Mouse (Mus musculus) myocyte (in vitro differentiated cells): ENCODE data around the gene Fstl4. TPM values are rescaled to one million over a fixed set of nuclear protein-coding genes. Genes with fewer than 3 reads are reported as not detected.

Experiments
- H3K27me3 ChIP-seq: one replicate; pipeline ENCODE4 v1.6.1; 2011; ENCODE audit not compliant: control insufficient read depth, insufficient read depth, insufficient read length
- H3K36me3 ChIP-seq: one replicate; pipeline ENCODE4 v1.6.1; 2011; ENCODE audit not compliant: control insufficient read depth, insufficient read depth
- H3K4me2 ChIP-seq: one replicate; pipeline ENCODE4 v1.6.1; 2011; ENCODE audit warnings: low read depth, control low read depth
- H3K4me3 ChIP-seq: one replicate; pipeline ENCODE4 v1.5.1; 2011; ENCODE audit warnings: mild to moderate bottlenecking, control low read depth, moderate library complexity
- H3K79me2 ChIP-seq: one replicate; pipeline ENCODE4 v1.6.1; 2011; ENCODE audit not compliant: control insufficient read depth, insufficient read depth
- H3ac ChIP-seq: one replicate; pipeline ENCODE4 v1.6.1; 2011; ENCODE audit not compliant: control insufficient read depth, insufficient read length
- CEBPB ChIP-seq: IDR thresholded peaks from 2 replicates; pipeline ENCODE4 v1.6.1; 2011; ENCODE audit warnings: mild to moderate bottlenecking, moderate library complexity; ENCODE audit not compliant: poor library complexity, insufficient read depth, severe bottlenecking
- E2F4 ChIP-seq: IDR thresholded peaks from one replicate; pipeline ENCODE4 v1.6.1; 2011; ENCODE audit warnings: mild to moderate bottlenecking, control low read depth, moderate library complexity; ENCODE audit not compliant: insufficient read depth
- MAX ChIP-seq: IDR thresholded peaks from one replicate; pipeline ENCODE4 v1.6.1; 2011; ENCODE audit warnings: low read depth, mild to moderate bottlenecking, control low read depth
- MYOD1 ChIP-seq, 3 experiments: IDR thresholded peaks; one replicate each; pipeline ENCODE4 v1.6.1; 2011; ENCODE audit warnings: control low read depth in 2 of 3, low read depth in 2 of 3, mild to moderate bottlenecking in 2 of 3, moderate library complexity in 1 of 3; ENCODE audit not compliant: insufficient read length in 2 of 3, control insufficient read depth in 1 of 3
- MYOG ChIP-seq, 3 experiments: IDR thresholded peaks; one replicate each; pipeline ENCODE4 v1.6.1; 2011; ENCODE audit warnings: control low read depth in 2 of 3, low read depth in 2 of 3, mild to moderate bottlenecking in 2 of 3; ENCODE audit not compliant: insufficient read length in 2 of 3, control insufficient read depth in 1 of 3, insufficient read depth in 1 of 3
- POLR2A ChIP-seq: IDR thresholded peaks from one replicate; pipeline ENCODE4 v1.6.1; 2011; ENCODE audit warnings: low read depth, mild to moderate bottlenecking, control low read depth, moderate library complexity; ENCODE audit not compliant: insufficient read length
- POLR2AphosphoS2 ChIP-seq: IDR thresholded peaks from one replicate; pipeline ENCODE4 v1.6.1; 2011; ENCODE audit warnings: low read depth, control low read depth; ENCODE audit not compliant: insufficient read length
- REST ChIP-seq: IDR thresholded peaks from one replicate; pipeline ENCODE4 v1.6.1; 2011; ENCODE audit warnings: mild to moderate bottlenecking, control low read depth, moderate library complexity; ENCODE audit not compliant: insufficient read depth, insufficient read length
- SRF ChIP-seq: IDR thresholded peaks from one replicate; pipeline ENCODE4 v1.6.1; 2011; ENCODE audit warnings: low read depth; ENCODE audit not compliant: control insufficient read depth, insufficient read length
- TCF12 ChIP-seq: IDR thresholded peaks from one replicate; pipeline ENCODE4 v1.6.1; 2011; ENCODE audit warnings: mild to moderate bottlenecking, control low read depth; ENCODE audit not compliant: poor library complexity, insufficient read depth, severe bottlenecking
- TCF3 ChIP-seq: IDR thresholded peaks from one replicate; pipeline ENCODE4 v1.6.1; 2011; ENCODE audit warnings: low read depth, control low read depth; ENCODE audit not compliant: insufficient read length
- USF1 ChIP-seq: IDR thresholded peaks from one replicate; pipeline ENCODE4 v1.6.1; 2011; ENCODE audit warnings: low read depth, mild to moderate bottlenecking, control low read depth, moderate library complexity
- polyA plus RNA-seq: library from polyadenylated mRNA; unstranded; fragments of >200 nt; fragmentation: generic; extraction: Trizol; gene quantifications from one replicate; pipeline ENCODE4 v1.2.1, GENCODE M21; 2012; ENCODE audit warnings: missing spikeins

The Fstl4 gene
- polyA plus RNA-seq, 1 experiment, result not detected

DNA sequence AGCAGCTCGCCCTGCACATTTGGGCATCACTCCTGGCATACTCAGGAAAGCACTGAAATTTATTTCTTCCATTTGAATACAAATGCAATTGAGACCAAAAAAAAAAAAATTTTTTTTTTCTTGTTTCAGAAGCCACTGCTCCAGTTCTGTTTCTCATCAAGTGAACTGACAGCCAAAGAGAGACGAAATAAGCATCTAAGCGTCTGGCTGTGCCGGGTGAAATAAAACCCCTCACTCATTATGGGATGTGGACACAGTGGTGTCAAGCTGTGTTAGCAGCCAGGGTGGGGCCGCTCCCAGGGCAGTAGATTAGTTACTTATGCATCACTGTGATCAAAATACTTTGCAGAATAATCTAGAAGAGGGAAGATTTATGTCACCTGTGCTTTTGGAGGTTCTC is 327.2 kb downstream of the Fstl4 start:
- no peak overlapping the region for H3K4me2 ChIP-seq
- no peak overlapping the region for H3ac ChIP-seq
- H3K27me3 ChIP-seq, result peaks cover 27% of the 10 kb centered on the region
- no peaks in the 10 kb centered on the region for H3K36me3 ChIP-seq
- no peak overlapping the region for H3K4me3 ChIP-seq
- no peaks in the 10 kb centered on the region for H3K79me2 ChIP-seq
- TF ChIP-seq REST (no peak), TCF12 (no peak), POLR2AphosphoS2 (no peak), E2F4 (no peak), CEBPB (no peak)

DNA sequence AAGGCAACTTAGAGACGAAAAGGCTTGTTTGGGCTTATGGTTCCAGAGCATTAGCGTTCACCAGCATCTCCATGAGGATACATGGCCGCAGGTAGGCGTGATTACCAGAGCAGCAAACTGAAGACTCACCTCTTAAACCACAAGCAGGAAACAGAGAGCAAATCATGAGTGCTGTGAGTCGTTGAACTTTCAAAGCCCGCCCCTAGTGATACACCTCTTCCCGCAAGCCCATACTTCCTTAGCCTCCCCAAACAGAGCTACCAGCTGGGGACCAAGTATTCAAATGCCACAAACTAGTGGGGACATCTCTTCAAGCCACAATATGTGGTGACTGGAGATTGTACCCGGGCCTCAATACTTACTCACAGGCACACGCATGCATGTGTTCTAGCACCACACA is 332.4 kb downstream of the Fstl4 start:
- Histone ChIP-seq H3K4me3 (no peak overlapping the region), H3K36me3 (no peaks in the 10 kb centered on the region), H3K27me3 (peaks cover 29% of the 10 kb centered on the region), H3K4me2 (no peak overlapping the region), H3ac (no peak overlapping the region), H3K79me2 (no peaks in the 10 kb centered on the region)
- no peak for TF ChIP-seq TCF3

DNA sequence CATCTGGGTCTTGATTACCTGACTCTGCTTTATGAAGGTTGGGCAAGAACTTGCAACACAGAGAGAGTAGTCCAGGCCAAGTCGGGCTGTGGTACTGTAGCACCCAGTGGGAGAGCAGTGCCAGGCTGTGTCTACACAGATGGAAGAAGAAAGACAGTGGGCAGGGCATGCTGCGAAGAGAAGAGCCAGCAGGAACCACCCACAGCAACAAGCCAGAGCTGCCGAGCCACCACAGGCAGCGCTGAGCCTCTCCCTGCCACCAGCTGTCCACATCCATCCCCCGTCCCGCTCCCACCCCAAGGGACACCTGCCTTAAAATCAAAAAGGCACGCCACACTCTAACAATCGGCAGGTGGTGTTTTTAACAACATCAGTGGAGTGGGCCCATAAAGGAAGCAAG is 332.9 kb downstream of the Fstl4 start:
- Histone ChIP-seq H3K79me2 (no peaks in the 10 kb centered on the region), H3K4me3 (no peak overlapping the region), H3ac (no peak overlapping the region), H3K27me3 (peaks cover 29% of the 10 kb centered on the region), H3K4me2 (no peak overlapping the region), H3K36me3 (no peaks in the 10 kb centered on the region)
- TF ChIP-seq POLR2AphosphoS2 (no peak), MYOG (IDR thresholded peaks at IDR 0.05; ENCODE audit: control insufficient read depth in 1 of 3, insufficient read depth in 1 of 3, insufficient read length in 2 of 3, low read depth in 2 of 3) (peak in 1 of 3 experiments; percentile 7), MYOD1 (IDR thresholded peaks at IDR 0.05; ENCODE audit: control insufficient read depth in 1 of 3, insufficient read length in 2 of 3, low read depth in 2 of 3) (peak in 1 of 3 experiments; percentile 77), USF1 (no peak), TCF3 (no peak), CEBPB (no peak)

DNA sequence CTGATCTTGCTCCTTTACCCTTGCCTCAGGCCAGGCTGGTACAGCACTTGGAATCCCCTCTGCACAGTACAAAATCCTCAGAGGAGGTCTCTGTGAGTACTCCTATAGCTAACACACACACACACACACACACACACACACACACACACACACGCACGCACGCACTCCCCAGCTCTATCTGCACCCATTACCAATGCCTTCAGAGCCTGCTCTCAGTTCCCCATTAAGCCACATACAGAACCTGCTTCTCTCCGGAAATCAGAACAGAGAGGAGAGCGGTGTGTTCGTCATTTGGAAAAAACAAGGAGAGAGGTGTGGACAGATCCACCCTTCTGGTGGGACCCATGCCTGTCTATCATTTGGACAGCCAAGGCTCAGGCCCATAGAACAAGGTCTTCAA is 333.4 kb downstream of the Fstl4 start:
- Histone ChIP-seq H3K36me3 (no peaks in the 10 kb centered on the region), H3K27me3 (peaks cover 29% of the 10 kb centered on the region), H3K79me2 (no peaks in the 10 kb centered on the region), H3K4me2 (no peak overlapping the region), H3ac (no peak overlapping the region), H3K4me3 (no peak overlapping the region)
- no peak for TF ChIP-seq TCF12
- no peak for TF ChIP-seq POLR2AphosphoS2
- no peak for TF ChIP-seq TCF3
- TF ChIP-seq REST, result no peak
- TF ChIP-seq USF1, result no peak
- no peak for TF ChIP-seq POLR2A
- no peak for TF ChIP-seq SRF
- TF ChIP-seq MYOD1 (IDR thresholded peaks at IDR 0.05; ENCODE audit: control insufficient read depth in 1 of 3, insufficient read length in 2 of 3, low read depth in 2 of 3), result no peak
- no peak for TF ChIP-seq MAX
- no peak for TF ChIP-seq E2F4
- TF ChIP-seq MYOG (IDR thresholded peaks at IDR 0.05; ENCODE audit: control insufficient read depth in 1 of 3, insufficient read depth in 1 of 3, insufficient read length in 2 of 3, low read depth in 2 of 3), result no peak
- TF ChIP-seq CEBPB, result no peak

DNA sequence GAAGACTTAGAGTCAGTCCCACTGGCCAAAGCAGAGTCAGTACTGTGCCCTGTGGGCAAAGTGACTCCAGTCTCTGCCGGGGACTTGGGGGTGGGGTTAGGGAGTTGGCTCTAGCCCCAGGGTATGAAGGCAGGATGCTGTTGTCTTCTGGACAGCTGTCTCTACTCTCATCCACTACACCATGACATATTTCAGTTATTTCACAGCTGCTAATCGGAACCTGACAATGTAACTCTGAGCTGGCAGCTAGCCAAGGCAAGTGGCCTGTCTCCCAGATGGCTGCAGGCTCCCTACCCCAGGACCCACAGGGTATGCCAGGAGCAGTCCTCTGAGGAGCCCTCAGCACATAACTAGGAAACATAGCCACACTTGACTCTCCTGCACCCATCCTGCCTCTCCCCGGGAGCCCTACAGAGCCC is 334.4 kb downstream of the Fstl4 start:
- Histone ChIP-seq H3K4me3 (no peak overlapping the region), H3K36me3 (no peaks in the 10 kb centered on the region), H3K4me2 (no peak overlapping the region), H3K79me2 (no peaks in the 10 kb centered on the region), H3ac (no peak overlapping the region), H3K27me3 (peaks cover 29% of the 10 kb centered on the region)
- TF ChIP-seq TCF12 (no peak), REST (no peak), SRF (no peak), MYOD1 (IDR thresholded peaks at IDR 0.05; ENCODE audit: control insufficient read depth in 1 of 3, insufficient read length in 2 of 3, low read depth in 2 of 3) (no peak), MAX (no peak), TCF3 (no peak), POLR2AphosphoS2 (no peak), E2F4 (no peak), MYOG (IDR thresholded peaks at IDR 0.05; ENCODE audit: control insufficient read depth in 1 of 3, insufficient read depth in 1 of 3, insufficient read length in 2 of 3, low read depth in 2 of 3) (no peak), USF1 (no peak), CEBPB (no peak), POLR2A (no peak)
